Mouse (Mus musculus) limb, embryonic 12.5 days (tissue): Measurements from ENCODE around the gene Snrpb. TPM values are rescaled to one million over a fixed set of nuclear protein-coding genes. Genes with fewer than 3 reads are reported as not detected.

Source experiments
- ATAC-seq: fragments of 200-750 bp; cut with Nextera tagmentation; 2 replicates; pipeline ENCODE4 v1.8.0; 2017; ENCODE audit warnings: low read depth, moderate TSS enrichment; ENCODE audit not compliant: insufficient number of reproducible peaks, insufficient read depth, low FRiP score, low TSS enrichment
- H3K27ac ChIP-seq: fragments of 300-500 bp; sonication (generic); 2 replicates; pipeline ENCODE4 v1.5.1; 2016; ENCODE audit warnings: mild to moderate bottlenecking, moderate library complexity
- H3K27me3 ChIP-seq: fragments of 300-500 bp; sonication (generic); 2 replicates; pipeline ENCODE4 v1.6.1; 2016; ENCODE audit warnings: mild to moderate bottlenecking, moderate library complexity
- H3K36me3 ChIP-seq: fragments of 300-500 bp; sonication (generic); 2 replicates; pipeline ENCODE4 v1.6.1; 2016; ENCODE audit warnings: mild to moderate bottlenecking, moderate library complexity
- H3K4me1 ChIP-seq: fragments of 300-500 bp; sonication (generic); replicated peaks from 2 replicates; pipeline ENCODE4 v1.6.1; 2016
- H3K4me2 ChIP-seq: fragments of 300-500 bp; sonication (generic); 2 replicates; pipeline ENCODE4 v1.6.1; 2016; ENCODE audit warnings: mild to moderate bottlenecking, moderate library complexity
- H3K4me3 ChIP-seq: fragments of 300-500 bp; sonication (generic); replicated peaks from 2 replicates; pipeline ENCODE4 v1.5.1; 2016; ENCODE audit warnings: mild to moderate bottlenecking
- H3K9ac ChIP-seq: fragments of 300-500 bp; sonication (generic); replicated peaks from 2 replicates; pipeline ENCODE4 v1.6.1; 2016; ENCODE audit warnings: mild to moderate bottlenecking, moderate library complexity
- H3K9me3 ChIP-seq: fragments of 300-500 bp; sonication (generic); 2 replicates; pipeline ENCODE4 v1.6.1; 2016; ENCODE audit warnings: mild to moderate bottlenecking, moderate library complexity
- WGBS: fragments of 180-500 bp; shearing (Covaris S2); methylation state at CpG from one replicate; pipeline ENCODE4 v1.1.7; 2016; 5-methylcytosine and 5-hydroxymethylcytosine counted together
- polyA plus RNA-seq: library from polyadenylated mRNA; unstranded; fragments of >200 nt; fragmentation: Nextera tagmentation; extraction: Ambion mirVana; gene quantifications from 2 replicates; pipeline ENCODE4 v1.2.1, GENCODE M21; 2016

Gene Snrpb
- polyA plus RNA-seq, 1 experiment from 2014 or later = 736 TPM

- whole genome bisulfite sequencing = 72% methylated on average over 1 of the region's 1 CpGs
Observed at GRCm38 (mm10) chr2:130129687-130130086, 49.5 kb downstream of the Snrpb start.

GRCm38 (mm10) chr2:130126073-130126472 is 53.1 kb downstream of the Snrpb start:
- Histone ChIP-seq H3K27ac (no peak overlapping the region), H3K4me3 (no peak overlapping the region), H3K4me2 (no peak overlapping the region), H3K27me3 (no peaks in the 10 kb centered on the region), H3K9me3 (no peaks in the 10 kb centered on the region), H3K36me3 (no peaks in the 10 kb centered on the region), H3K9ac (no peak overlapping the region), H3K4me1 (peaks cover 3% of the 10 kb centered on the region; the same call in 1 of the 2 replicates)
- ATAC-seq = no peak
- 69% methylated on average over 1 of the region's 1 CpGs for WGBS

More at GRCm38 (mm10) chr2:130129687-130130086, 49.5 kb downstream of the Snrpb start:
- Histone ChIP-seq H3K9me3 (no peaks in the 10 kb centered on the region), H3K27ac (no peak overlapping the region), H3K36me3 (no peaks in the 10 kb centered on the region), H3K4me3 (no peak overlapping the region), H3K4me1 (no peaks in the 10 kb centered on the region), H3K27me3 (no peaks in the 10 kb centered on the region), H3K4me2 (no peak overlapping the region), H3K9ac (no peak overlapping the region)
- no peak for ATAC-seq

- H3K4me1 ChIP-seq = peaks cover 3% of the 10 kb centered on the region; the same call in 1 of the 2 replicates
- H3K27ac ChIP-seq = no peak overlapping the region
- WGBS = 86% methylated on average over 6 of the region's 6 CpGs
- H3K4me3 ChIP-seq = no peak overlapping the region
- H3K27me3 ChIP-seq = no peaks in the 10 kb centered on the region
- H3K4me2 ChIP-seq = no peak overlapping the region
- no peaks in the 10 kb centered on the region for H3K36me3 ChIP-seq
- H3K9ac ChIP-seq = no peak overlapping the region
- no peaks in the 10 kb centered on the region for H3K9me3 ChIP-seq
- no peak for ATAC-seq
Observed at GRCm38 (mm10) chr2:130125279-130126059, 53.7 kb downstream of the Snrpb start.

Other genes starting within 250 kb of the Snrpb start
- gene Tgm3, start 167.1 kb downstream of the Snrpb start, polyA plus RNA-seq = not detected in 2 replicates
- not detected in 2 replicates for gene Tgm6, start 67.0 kb downstream of the Snrpb start, polyA plus RNA-seq
- not detected in 2 replicates for gene Tmc2, start 15.8 kb upstream of the Snrpb start, polyA plus RNA-seq
- gene Nop56, start 95.0 kb upstream of the Snrpb start, polyA plus RNA-seq = 391 and 407 TPM in 2 replicates
- gene Idh3b, start 105.1 kb upstream of the Snrpb start, polyA plus RNA-seq = 141 and 144 TPM in 2 replicates
- 2.1 and 3.6 TPM in 2 replicates for gene Ebf4, start 115.8 kb upstream of the Snrpb start, polyA plus RNA-seq
- 91.6 and 100 TPM in 2 replicates for gene Cpxm1, start 218.2 kb upstream of the Snrpb start, polyA plus RNA-seq
- gene Gm28372, start 225.8 kb upstream of the Snrpb start, polyA plus RNA-seq = 0.11 and 0.18 TPM in 2 replicates
- not detected in 2 replicates for gene 1700020A23Rik, start 225.9 kb upstream of the Snrpb start, polyA plus RNA-seq
- gene Tmem239, start 227.1 kb upstream of the Snrpb start, polyA plus RNA-seq = not detected in 2 replicates
- gene Vps16, start 244.9 kb upstream of the Snrpb start, polyA plus RNA-seq = 121 and 133 TPM in 2 replicates
- 13.4 and 14.6 TPM in 2 replicates for gene Pced1a, start 245.3 kb upstream of the Snrpb start, polyA plus RNA-seq